Mouse (Mus musculus) kidney, postnatal 10 days (tissue): ENCODE data around the gene Gm6020.
"Not testable (repeated sequence)": the region's sequence is repeated elsewhere in the genome, so short reads cannot be mapped to it uniquely, and the experiment has no call there.

Experiments
- DNase-seq: peaks from one replicate; pipeline ENCODE4 v3.0.0; 2021; ENCODE audit warnings: mixed read lengths

The Gm6020 gene

GRCm38 (mm10) chr19:61183590-61183989, at the start of gene Gm6020:
Gene Gm6020, plus strand, starts transcription at chr19:61183890.
- not testable (repeated sequence) for DNase-seq

DNA sequence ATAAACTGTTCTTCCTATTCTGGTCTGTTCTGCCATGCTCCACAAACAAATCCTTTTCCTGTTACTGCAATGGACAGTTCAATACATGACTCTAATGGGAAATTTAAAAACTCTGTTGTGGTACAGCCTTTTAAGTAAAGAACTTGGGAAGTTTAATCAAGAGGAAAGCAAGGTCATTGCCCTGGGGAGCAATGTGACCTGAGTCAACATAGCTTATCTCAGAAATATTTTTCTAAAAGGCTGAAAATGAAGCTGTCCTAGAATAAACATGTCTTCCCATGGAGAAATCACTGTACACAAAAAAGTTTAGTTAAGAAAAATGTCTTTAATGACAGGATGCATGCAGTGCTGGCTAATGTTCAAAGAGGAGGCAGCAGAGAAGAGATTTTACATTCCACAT, 45.0 kb upstream of the Gm6020 start:
- DNase-seq, result peak; percentile 28

GRCm38 (mm10) chr19:61140342-61141206, 43.1 kb upstream of the Gm6020 start, which contains the start of gene Zfp950:
Gene Zfp950, minus strand, starts transcription at chr19:61140840.
- DNase-seq, result peak; percentile 86

DNA sequence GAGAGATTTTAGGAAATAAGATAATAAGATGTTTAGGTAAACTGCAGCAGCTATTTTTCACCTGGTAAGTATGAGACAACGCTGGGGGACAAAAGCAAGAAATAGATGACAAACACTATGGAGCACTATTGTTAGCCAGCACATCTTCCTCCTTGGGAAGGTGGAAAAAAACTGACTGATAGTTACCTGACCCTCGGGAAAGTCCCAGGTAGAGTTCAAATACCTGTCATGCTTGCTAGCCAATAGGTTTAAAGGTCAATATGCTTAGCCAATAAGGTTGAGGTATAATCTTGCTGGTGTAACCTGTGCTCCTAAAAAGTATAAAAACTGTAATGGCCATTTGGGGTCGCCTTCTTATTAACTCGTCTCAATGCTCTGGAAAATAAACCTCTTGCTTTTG, 42.4 kb upstream of the Gm6020 start:
- DNase-seq, result no peak

DNA sequence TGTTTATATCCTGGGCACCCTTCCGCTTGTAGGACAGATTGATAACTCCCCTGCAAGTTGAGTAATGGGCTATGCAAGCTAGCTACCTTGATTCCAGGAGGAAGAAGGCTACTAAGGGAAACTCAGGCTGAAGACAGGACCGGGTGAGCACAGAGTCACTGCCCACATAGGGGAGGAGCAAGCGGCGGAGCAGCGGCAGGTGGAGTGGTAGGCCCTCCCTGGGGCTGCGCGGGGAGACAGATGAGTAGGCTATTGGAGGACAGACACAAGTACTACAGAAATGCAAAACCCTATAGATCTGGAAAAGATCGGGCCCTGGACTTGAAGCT, 32.4 kb upstream of the Gm6020 start:
- peak; percentile 51 for DNase-seq

DNA sequence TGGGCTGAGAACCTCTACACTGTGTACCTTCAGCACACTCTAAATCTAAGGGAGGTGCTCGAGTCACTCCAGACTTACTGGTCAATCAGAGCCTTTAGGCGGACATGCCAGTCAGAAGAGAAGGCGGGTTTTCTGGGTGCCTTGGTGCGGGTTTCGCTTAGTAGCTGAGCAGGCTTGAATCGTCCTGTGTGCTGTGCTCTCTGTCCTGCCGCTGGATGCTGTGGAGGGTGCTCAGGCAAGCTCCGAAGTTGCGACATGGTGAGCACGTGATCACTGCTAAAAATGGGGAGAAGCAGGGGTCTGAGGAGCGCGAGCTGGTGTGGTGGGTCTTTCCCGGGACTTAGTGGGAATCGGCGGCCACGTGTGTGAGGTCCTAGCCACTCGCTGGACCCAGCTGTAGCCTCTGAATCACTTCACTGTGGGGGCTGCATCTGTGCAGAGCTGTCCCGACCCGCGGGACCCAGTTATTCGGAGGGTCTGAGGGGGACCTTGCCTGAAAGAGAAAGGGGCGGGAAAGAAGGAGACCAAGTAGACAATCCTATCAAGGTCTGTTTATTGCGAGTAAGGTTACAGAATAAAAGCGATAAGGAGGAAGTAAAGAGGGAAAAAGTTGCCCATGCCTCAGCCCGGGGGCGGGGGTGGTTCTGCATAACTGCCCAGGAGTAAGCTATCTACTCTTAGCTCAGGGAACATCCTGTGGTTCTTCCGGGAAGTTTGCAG, 31.8 kb upstream of the Gm6020 start:
- DNase-seq, result peak; percentile 34

- DNase-seq, result peak; percentile 11
These were observed 7.8 kb upstream of the Gm6020 start, which contains the start of gene Gm7102 for GRCm38 (mm10) chr19:61175756-61176324. Gene Gm7102, minus strand, starts transcription at chr19:61176309.

- peak; percentile 94 for DNase-seq
These were observed 15.6 kb downstream of the Gm6020 start for GRCm38 (mm10) chr19:61199316-61199715.

- DNase-seq, result peak; percentile 32
These were observed 16.1 kb downstream of the Gm6020 start for GRCm38 (mm10) chr19:61199836-61200235.

DNA sequence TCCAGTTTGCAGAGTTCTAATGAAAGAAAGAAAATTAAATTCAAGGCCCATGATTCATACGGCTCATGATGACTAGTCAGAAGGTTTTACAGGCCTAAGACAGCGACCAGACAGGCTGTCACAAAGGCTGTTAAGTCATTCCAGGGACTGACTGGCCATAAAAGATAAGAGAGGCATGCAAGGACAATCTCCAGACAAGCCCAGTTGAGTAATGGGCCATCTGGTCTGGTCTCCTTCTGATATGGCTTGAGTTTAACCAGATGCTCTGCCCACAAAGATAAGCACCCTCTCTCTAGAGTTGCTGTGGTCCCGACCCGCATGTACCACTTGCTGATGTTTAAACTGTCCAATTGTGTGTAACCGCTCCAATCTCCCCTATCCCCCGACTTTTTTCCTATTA, 23.8 kb downstream of the Gm6020 start:
- DNase-seq, result not testable (repeated sequence)

DNA sequence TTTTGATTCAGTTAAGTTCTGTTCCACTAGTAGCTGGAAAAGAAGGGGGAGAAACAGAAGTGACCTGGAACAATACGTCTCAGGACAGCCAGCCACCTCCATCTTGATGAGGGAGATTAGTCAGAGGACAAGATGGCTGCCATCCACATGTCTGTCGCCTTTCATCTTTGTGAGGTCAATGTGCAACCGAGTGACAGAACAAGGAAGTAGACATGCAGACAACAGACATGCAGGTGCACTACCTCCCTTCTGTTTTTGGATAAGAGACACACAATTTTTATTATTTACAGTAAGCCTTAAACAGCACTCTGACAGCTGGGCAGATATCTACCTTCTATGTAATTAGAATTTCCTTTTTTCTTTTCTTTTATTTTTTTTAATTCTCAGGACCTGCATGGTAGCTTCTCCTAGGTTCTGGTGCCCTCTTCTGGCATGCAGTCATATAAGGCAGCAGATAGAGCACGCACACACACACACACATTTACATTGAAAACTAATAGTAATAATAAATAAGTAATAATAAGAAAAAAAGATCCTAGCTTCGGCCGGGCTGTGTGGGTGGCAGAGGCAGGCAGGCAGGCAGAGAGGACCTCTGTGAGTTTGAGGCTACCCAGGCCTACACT, 40.1 kb downstream of the Gm6020 start:
- peak; percentile 34 for DNase-seq

- DNase-seq, result peak; percentile 48
These were observed 41.2 kb downstream of the Gm6020 start for GRCm38 (mm10) chr19:61224678-61225525.

DNA sequence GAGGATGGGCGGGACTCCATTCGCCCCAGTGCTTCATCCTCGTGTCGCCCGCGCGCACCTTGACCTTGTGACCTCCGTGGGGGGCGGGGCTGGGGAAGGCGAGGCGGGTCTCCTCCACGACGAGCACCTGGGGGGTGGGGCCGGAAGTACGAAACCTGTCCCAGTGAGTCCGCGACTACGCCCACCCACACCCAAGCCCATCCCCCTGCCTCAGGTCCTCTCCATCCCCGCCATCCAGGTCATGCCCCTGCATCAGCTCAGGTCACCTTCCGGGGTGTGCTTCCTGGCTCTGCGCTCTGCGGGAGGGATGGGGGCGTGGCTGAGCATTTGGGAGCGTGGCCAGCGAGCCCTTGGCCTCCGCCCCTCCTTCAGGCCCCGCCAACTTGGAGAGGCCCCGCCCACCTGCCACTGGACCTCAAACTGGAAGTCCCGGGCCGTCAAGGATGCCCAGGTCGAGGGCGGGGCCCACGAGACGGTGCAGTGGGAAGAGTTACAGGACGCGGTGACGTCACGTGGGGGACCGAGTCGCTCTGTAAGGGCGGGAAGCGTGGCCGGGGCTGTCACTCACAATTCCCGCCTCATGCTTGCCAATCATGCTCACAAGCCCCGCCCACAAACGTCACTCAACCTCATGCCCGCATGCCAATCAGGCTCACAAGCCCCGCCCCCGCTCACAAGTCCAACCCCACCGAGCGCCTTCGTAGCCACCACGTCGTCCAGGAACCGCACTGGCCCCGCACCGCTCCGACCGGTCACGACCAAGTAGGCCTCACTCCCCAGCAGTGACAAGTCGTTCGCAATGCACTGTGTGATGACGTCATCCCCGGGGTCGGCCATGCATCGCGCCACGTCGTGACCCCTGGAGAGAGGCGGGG, 42.1 kb downstream of the Gm6020 start:
- DNase-seq, result peak; percentile 92

DNA sequence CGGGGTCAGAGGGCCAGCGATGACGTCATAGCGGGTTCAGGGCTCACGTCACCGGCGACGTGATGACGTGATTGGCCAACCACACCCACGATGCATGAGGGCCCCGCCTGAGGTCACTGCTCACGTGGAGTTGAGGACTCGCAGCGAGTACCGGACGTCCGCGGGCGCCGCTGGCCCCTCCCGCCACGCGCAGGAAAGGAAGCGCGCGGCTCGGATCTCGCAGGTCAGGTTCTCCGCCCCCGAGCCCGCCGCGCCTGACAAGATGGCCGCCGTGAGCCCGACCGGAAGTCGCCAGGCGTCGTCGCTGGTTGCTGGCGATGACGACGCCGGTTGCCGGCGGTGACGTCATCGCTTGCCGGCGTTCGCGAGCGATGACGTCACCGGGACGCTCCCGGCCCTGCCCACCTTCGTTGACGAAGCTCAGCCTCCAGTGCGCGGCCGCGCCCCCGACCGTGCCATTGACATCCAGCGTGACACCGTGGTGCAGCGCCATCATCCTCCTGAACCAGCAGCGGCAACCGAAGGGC, 42.8 kb downstream of the Gm6020 start:
- peak; percentile 90 for DNase-seq

DNA sequence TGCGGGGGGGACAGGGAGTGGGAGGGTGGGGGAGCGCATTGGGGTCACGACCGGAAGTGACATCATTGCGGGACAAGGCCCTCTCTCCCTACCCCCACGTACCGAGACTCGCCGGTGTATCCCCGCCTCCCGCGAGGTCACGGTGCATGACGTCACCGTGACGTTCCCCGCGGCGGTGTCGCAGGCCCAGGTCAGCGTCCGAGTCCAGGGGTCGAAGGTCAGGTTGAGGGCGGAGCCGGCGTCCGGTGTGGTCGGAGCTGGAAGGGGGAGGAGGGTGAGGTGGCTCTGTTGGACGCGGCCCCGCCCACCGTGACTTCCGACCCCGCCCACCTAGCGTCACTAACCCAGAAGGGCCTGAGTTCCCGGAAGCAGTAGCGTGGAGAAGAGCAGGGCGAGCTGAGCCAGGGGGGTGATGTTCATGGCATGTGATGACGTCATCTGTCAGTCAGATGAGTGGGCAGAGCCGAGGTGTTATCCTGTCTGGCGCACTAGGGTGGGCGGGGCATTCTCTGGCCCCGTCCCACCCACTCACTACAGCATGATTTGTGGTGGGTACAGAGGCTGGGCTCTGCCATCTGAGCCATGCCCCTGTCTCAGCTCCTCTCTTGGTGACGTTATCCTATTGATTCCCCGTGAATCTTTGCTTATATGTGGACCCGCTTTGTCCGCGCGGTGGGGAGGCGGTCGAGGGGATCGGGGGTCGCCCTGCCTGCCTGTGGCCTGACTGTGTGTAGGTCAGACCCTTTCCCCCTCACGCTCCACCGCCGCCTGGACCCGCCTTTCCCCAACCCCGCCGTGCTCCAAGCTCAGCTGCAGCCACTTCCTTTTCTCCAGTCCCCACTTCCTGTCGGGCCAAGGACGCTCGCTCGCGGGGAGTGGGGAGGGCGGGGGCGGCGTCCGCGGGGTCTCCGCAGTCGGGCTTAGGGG, 43.5 kb downstream of the Gm6020 start:
- DNase-seq, result peak; percentile 93

DNA sequence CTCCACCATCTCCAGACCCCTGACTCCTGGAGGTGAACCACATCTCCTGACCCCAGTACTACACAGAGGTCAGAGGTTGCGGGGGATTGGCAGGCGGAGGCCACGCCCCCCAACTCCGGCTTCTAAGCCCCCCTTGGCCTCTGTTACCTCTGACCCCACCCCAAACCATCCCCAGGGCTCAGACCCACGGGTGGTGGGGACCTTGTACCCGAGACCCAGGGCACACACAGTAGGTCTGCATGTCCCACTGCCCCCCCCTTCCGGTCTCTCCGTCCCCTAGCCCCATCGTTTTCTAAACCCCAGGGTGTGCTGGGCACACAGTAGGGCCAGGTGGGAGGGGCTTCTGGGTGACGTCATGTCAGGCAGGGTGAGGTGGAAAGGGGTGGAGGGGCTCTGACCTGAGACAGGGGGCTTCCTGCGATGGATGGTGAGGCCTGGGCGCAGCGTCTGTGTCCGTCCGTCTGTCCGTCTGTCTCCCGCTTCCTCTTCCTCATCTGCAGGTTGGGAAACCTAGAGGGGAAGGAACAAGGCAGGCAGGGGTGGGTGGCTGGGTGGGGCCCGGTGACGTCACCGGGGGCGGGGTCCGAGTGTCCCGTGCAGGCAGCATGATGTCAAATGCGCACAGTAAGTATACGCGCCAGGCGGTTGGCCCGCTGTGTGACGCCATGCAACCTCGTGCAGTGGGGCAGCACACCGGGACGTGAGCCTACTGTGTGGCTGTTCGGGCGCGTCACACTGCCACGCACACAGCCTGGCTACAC, 44.4 kb downstream of the Gm6020 start, which contains the start of gene Csf2ra:
TSS of gene Csf2ra (minus strand) at position 489 of the 761 bp plus-strand sequence.
- peak; percentile 40 for DNase-seq
